Mouse (Mus musculus): Measurements from ENCODE around the gene Gid4.

The Gid4 gene

DNA sequence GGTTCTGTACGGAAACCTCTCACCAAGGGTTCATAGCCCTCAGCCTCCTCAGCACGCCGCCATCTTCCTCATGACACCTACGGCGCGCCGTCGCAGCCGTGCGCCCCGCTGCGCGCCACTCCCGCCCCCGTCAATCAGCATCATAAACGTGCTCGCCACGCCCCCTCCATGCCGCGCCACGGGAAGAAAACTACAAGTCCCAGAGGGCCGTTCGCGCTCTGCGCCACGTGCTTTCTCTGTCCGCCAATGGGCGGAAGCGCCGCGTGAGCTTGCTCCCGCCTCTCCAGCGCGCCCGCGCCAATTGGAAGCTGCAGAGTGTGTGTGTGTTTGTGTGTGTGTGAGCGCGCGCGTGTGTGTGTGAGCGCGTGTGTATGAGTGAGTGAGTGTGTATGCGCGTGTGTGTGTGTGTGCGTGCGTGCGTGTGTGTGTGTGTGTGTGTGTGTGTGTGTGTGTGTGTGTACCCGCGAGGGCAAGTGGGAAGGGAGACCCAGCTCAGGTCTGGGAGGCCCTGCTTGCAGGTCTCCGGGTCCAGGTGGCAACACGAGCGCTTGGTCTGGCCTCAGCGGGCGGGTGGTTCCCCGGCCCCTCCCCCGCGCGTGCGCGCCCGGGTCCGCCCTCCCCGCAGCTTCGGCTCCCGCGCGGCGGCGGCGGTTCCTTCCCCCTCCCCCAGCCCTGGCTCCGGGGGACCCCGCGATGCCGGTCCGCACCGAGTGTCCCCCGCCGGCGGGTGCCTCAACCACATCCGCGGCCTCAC is at the start of gene Gid4:
TSS of gene Gid4 (plus strand) at position 183 of the 754 bp plus-strand sequence.
- under 1% methylated on average over 67 of the region's 81 CpGs for WGBS

DNA sequence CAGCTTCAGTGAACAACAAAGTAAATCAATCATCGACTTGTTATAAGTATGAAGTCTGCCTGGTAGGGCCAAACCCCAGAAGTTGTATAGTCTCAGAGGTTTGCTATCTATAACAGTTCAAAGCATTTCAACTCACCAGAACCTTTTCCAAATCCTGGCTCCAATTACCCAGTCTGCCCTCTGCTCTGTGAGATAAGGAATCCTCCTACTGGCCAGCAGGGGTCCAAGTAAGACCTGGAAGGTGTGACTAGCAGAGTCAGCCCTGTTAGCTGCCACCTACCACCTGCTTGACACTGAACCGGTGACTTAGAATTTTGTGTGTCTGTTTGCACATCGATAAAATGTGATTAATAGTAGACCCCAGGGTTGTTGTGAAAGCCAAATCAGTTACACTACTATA is 49.7 kb upstream of the Gid4 start:
- 85% methylated on average over 3 of the region's 3 CpGs for WGBS

GRCm38 (mm10) chr11:60368909-60369308 is 48.0 kb upstream of the Gid4 start:
- 68% methylated on average over 4 of the region's 4 CpGs for WGBS

DNA sequence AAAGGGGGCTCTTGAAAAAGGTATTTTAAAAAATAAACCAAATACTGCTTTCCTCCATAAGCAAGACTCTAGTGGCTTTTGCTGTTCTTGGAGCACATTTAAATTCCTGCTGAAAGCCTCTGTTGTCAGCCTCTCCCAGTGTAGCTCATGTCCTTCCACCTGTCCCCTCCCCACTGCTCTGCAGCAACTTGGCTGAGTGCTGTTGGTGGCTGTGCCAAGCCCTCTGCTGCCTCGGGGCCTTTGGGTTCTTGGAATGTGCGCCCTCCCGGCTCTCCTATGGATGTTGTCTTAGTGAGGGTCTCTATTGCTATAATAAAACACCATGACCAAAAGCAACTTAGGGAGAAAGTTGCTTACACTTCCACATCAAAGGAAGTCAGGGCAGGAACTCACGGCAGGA is 47.5 kb upstream of the Gid4 start:
- WGBS, result 70% methylated on average over 4 of the region's 4 CpGs

GRCm38 (mm10) chr11:60370431-60370830 is 46.5 kb upstream of the Gid4 start:
- WGBS, result 83% methylated on average over 13 of the region's 13 CpGs

- WGBS, result 90% methylated on average over 6 of the region's 6 CpGs
Measured at GRCm38 (mm10) chr11:60374481-60374880, 42.5 kb upstream of the Gid4 start.

- WGBS, result 94% methylated on average over 6 of the region's 6 CpGs
Measured at GRCm38 (mm10) chr11:60383518-60383917, 33.4 kb upstream of the Gid4 start.

GRCm38 (mm10) chr11:60384762-60385421 is 32.1 kb upstream of the Gid4 start:
- WGBS, result 5% methylated on average over 16 of the region's 16 CpGs

GRCm38 (mm10) chr11:60385946-60386345 is 31.0 kb upstream of the Gid4 start:
- WGBS, result 81% methylated on average over 5 of the region's 5 CpGs

GRCm38 (mm10) chr11:60387944-60388343 is 29.0 kb upstream of the Gid4 start:
- WGBS, result 98% methylated on average over 2 of the region's 2 CpGs

- WGBS, result 71% methylated on average over 6 of the region's 6 CpGs
Measured at GRCm38 (mm10) chr11:60391346-60391745, 25.6 kb upstream of the Gid4 start.

DNA sequence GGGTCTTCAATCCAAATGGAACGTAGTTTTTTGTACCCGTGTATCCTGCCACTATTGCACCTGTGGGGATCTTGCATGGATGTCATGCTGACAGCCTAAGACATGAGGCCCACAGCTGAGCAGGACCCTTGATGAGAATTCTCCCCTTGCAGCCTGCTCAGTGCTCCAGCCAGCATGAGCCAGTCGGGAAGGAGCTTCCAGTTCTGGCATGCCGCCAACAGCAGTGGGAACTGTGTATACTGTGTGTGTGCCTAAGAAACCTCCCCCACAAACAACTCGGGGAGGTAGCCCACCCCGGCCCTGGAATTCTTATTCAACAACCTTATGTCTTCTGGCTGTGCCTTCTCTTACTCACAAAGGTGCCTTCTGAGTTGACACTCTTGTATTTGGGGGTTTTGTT is 20.4 kb upstream of the Gid4 start:
- WGBS, result 35% methylated on average over 6 of the region's 6 CpGs

DNA sequence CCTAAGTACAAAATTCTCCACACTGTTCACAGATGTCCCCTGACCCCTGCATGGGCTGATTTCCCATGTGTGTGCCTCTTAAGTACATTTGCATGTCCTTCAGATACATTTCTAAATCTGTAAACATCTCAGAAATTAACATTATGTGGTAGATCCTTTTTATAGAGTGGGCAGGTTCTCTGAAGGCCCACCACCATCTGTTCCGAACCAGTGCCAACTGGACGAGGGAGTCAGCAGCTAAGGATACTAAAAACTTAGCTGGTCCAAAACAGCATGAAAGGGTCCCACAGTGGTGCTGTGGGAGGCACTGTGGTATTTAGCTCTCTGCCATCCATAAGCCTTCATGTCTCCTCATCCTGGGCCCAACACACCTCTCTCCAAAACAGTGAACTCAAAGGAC is 19.8 kb upstream of the Gid4 start:
- WGBS, result 56% methylated on average over 2 of the region's 2 CpGs

DNA sequence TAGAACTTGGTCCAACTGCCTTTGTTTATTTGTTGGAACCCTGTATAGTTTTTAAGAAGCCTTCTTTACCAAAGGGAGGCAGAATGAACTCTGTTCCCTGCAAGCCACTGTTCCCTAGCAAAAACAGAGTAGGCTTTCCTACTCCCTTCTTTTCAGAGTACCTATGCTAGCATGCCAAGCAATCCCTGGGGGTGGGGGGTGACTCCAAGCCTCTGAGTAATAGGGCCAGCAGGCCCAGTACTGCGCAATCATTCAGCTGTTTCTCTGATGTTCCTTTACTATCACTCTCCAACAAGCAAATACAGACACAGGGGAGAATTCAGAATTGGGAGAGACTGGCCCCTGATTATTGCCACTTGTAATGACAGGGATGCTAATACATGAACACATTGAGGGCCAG is 10.3 kb upstream of the Gid4 start:
- WGBS, result 95% methylated on average over 1 of the region's 1 CpGs

- 3% methylated on average over 3 of the region's 3 CpGs for WGBS
Measured at GRCm38 (mm10) chr11:60412173-60412572, 4.8 kb upstream of the Gid4 start.

- 84% methylated on average over 2 of the region's 2 CpGs for WGBS
Measured at GRCm38 (mm10) chr11:60412921-60413320, 4.0 kb upstream of the Gid4 start.

GRCm38 (mm10) chr11:60416590-60416962 is 369 bp upstream of the Gid4 start:
- WGBS, result under 1% methylated on average over 21 of the region's 21 CpGs

- WGBS, result under 1% methylated on average over 38 of the region's 39 CpGs
Measured at GRCm38 (mm10) chr11:60417717-60418472, 950 bp downstream of the Gid4 start, which contains the start of gene Atpaf2. Gene Atpaf2, minus strand, starts transcription at chr11:60418457.

GRCm38 (mm10) chr11:60418473-60418803 is 1.5 kb downstream of the Gid4 start:
- 21% methylated on average over 6 of the region's 6 CpGs for WGBS

- 60% methylated on average over 6 of the region's 6 CpGs for WGBS
Measured at GRCm38 (mm10) chr11:60422046-60422668, 5.2 kb downstream of the Gid4 start.

GRCm38 (mm10) chr11:60423006-60423405 is 6.1 kb downstream of the Gid4 start:
- 83% methylated on average over 1 of the region's 1 CpGs for WGBS

DNA sequence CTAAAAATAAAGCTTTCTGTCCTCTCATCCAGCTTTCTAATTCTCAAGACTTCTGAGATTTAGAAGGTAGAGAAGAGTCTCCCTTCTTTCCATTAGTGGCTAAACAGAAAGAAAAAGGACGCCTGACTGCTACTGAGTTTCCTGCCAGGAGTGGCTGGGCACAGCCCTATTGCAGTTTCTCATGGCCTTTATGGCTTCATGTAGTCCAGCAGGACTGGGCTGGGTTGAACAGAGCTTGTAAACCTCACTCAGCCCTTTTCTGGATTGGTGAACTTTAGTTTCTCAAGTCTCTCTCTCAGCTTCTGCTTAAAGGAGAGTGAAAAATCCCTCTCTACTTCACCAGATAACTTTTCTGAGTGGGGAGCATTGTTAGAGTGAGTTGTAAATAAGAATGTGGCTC is 9.5 kb downstream of the Gid4 start:
- 82% methylated on average over 1 of the region's 1 CpGs for WGBS
